Mouse (Mus musculus): Measurements from ENCODE around the gene Aass. TPM values are rescaled to one million over a fixed set of nuclear protein-coding genes. Genes with fewer than 3 reads are reported as not detected.

Aass gene
- 0.32 and 0.59 TPM in 2 replicates for polyA plus RNA-seq (2012; rRNA removed; ENCODE audit: low replicate concordance)

DNA sequence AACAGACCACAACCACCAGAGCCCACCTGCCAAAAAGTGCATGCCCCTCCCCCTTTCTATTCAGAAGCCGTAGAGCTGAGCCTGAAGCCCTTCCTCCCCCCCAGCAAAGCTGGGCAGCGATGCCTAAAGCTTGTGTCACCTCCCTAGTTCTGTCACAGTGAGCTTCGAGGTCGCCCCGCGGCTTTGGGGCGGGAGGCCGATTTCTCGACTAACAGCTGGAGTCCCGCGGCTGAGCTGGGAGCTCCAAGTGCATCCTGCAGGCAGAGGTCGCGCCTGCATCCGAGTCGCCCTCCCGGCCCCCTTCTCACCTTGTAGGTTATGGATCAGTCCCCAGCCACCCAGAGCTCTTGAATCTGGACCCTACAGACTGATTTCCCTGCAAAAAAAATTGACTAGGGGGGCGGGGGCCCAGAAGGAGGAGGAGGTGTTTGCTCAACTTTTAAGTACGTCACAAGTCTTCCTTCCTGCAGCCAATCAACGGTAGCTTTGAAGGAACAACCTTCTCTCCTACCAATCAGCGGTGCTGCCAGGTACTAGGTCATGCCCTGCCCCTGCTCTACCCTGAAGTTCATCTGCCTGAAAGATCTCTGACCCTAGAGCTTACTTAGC, at the start of gene Aass:
TSS of gene Aass (minus strand) at position 414 of the 609 bp plus-strand sequence.

Other genes with a start within 250 kb of the Aass start
- gene Fezf1, start 115.4 kb upstream of the Aass start, polyA plus RNA-seq (2012; rRNA removed; ENCODE audit: low replicate concordance), result not detected in 2 replicates